Mouse (Mus musculus): ENCODE results near the gene Prkce.

Gene Prkce

GRCm38 (mm10) chr17:86676909-86677308 is 509.3 kb downstream of the Prkce start:
- DNase-seq (ENCODE audit: low read depth, low spot score) = no peak

- DNase-seq (ENCODE audit: low read depth, low spot score) = no peak
Observed at GRCm38 (mm10) chr17:86685263-86685662, 517.7 kb downstream of the Prkce start.

GRCm38 (mm10) chr17:86687021-86687420 is 519.4 kb downstream of the Prkce start:
- no peak for DNase-seq (ENCODE audit: low read depth, low spot score)

- DNase-seq (ENCODE audit: low read depth, low spot score) = no peak
Observed at GRCm38 (mm10) chr17:86690871-86691390, 523.3 kb downstream of the Prkce start.

- DNase-seq (ENCODE audit: low read depth, low spot score) = peak; percentile 6
Observed at GRCm38 (mm10) chr17:86697751-86698150, 530.2 kb downstream of the Prkce start.

- DNase-seq (ENCODE audit: low read depth, low spot score) = no peak
Observed at GRCm38 (mm10) chr17:86703336-86703735, 535.8 kb downstream of the Prkce start.

- no peak for DNase-seq (ENCODE audit: low read depth, low spot score)
Observed at GRCm38 (mm10) chr17:86705236-86705635, 537.7 kb downstream of the Prkce start.

- DNase-seq (ENCODE audit: low read depth, low spot score) = no peak
Observed at GRCm38 (mm10) chr17:86706467-86706866, 538.9 kb downstream of the Prkce start.

Data from brain, adult 2 months (tissue).